Mouse (Mus musculus) embryo, embryonic 10 days (tissue): ENCODE data around the gene Tesmin.

Experiments used
- DNase-seq: peaks from one replicate; pipeline ENCODE4 v3.0.0-alpha.2; 2015; ENCODE audit warnings: low spot score

Tesmin gene

GRCm38 (mm10) chr19:3441092-3441491 is 52.4 kb downstream of the Tesmin start:
- no peak for DNase-seq

GRCm38 (mm10) chr19:3447348-3447747 is 58.7 kb downstream of the Tesmin start:
- DNase-seq: no peak

GRCm38 (mm10) chr19:3449248-3449647 is 60.6 kb downstream of the Tesmin start:
- DNase-seq: no peak

- no peak for DNase-seq
Observed at GRCm38 (mm10) chr19:3450714-3451113, 62.1 kb downstream of the Tesmin start.

- peak; percentile 92 for DNase-seq
Observed at GRCm38 (mm10) chr19:3451170-3451569, 62.5 kb downstream of the Tesmin start.

- DNase-seq: no peak
Observed at GRCm38 (mm10) chr19:3451649-3452048, 63.0 kb downstream of the Tesmin start.
